Mouse (Mus musculus) stomach, postnatal 0 days (tissue): Measurements from ENCODE around the gene Rps6ka5. TPM values are rescaled to one million over a fixed set of nuclear protein-coding genes. Genes with fewer than 3 reads are reported as not detected.

Experiments used
- ATAC-seq: fragments of 200-750 bp; cut with Nextera tagmentation; 2 replicates; pipeline ENCODE4 v1.8.0; 2017; ENCODE audit not compliant: low FRiP score, low TSS enrichment
- DNase-seq: peaks from one replicate; pipeline ENCODE4 v3.0.0-alpha.2; 2016; ENCODE audit warnings: low spot score
- H3K27ac ChIP-seq: fragments of 300-500 bp; sonication (generic); replicated peaks from 2 replicates; pipeline ENCODE4 v1.5.1; 2014; ENCODE audit warnings: mild to moderate bottlenecking, control low read depth
- H3K27me3 ChIP-seq: fragments of 300-500 bp; sonication (generic); 2 replicates; pipeline ENCODE4 v1.6.1; 2014; ENCODE audit warnings: low read length; ENCODE audit not compliant: control insufficient read depth, insufficient read depth
- H3K36me3 ChIP-seq: fragments of 300-500 bp; sonication (generic); 2 replicates; pipeline ENCODE4 v1.6.1; 2014; ENCODE audit warnings: low read length, mixed read lengths; ENCODE audit not compliant: control insufficient read depth, insufficient read depth
- H3K4me1 ChIP-seq: fragments of 300-500 bp; sonication (generic); replicated peaks from 2 replicates; pipeline ENCODE4 v1.6.1; 2014; ENCODE audit warnings: antibody characterized with exemption; ENCODE audit not compliant: control insufficient read depth, insufficient read depth
- H3K4me2 ChIP-seq: fragments of 300-500 bp; sonication (generic); replicated peaks from 2 replicates; pipeline ENCODE4 v1.6.1; 2014; ENCODE audit warnings: low read depth, mild to moderate bottlenecking, control low read depth, moderate library complexity
- H3K4me3 ChIP-seq: fragments of 300-500 bp; sonication (generic); 2 replicates; pipeline ENCODE4 v1.5.1; 2014; ENCODE audit warnings: low read depth, low read length, control low read depth
- H3K9ac ChIP-seq: fragments of 300-500 bp; sonication (generic); 2 replicates; pipeline ENCODE4 v1.6.1; 2014; ENCODE audit warnings: mild to moderate bottlenecking, low read length, control low read depth, mixed read lengths
- H3K9me3 ChIP-seq: fragments of 300-500 bp; sonication (generic); 2 replicates; pipeline ENCODE4 v1.6.1; 2016; ENCODE audit warnings: low read length; ENCODE audit not compliant: control insufficient read depth
- CTCF ChIP-seq: IDR thresholded peaks from 2 replicates; pipeline ENCODE4 v1.5.1; 2016; ENCODE audit warnings: antibody characterized with exemption, low read depth, mild to moderate bottlenecking, moderate library complexity
- EP300 ChIP-seq: optimal IDR thresholded peaks from 2 replicates; pipeline ENCODE3; 2016; ENCODE audit warnings: antibody characterized with exemption
- WGBS: fragments of 180-500 bp; shearing (Covaris S2); extraction: QIAGEN DNeasy Blood & Tissue Kit; methylation state at CpG from one replicate; pipeline ENCODE4 v1.1.7; 2014; 5-methylcytosine and 5-hydroxymethylcytosine counted together
- polyA plus RNA-seq: library from polyadenylated mRNA; unstranded; fragments of >200 nt; fragmentation: Nextera tagmentation; extraction: Ambion mirVana; gene quantifications from 2 replicates; pipeline ENCODE4 v1.2.1, GENCODE M21; 2015

Rps6ka5 gene
- polyA plus RNA-seq, 1 experiment from 2014 or later: 1.4 TPM

GRCm38 (mm10) chr12:100631286-100631685, 95.5 kb downstream of the Rps6ka5 start:
- H3K4me2 ChIP-seq: no peak overlapping the region
- WGBS: 91% methylated on average over 7 of the region's 7 CpGs
- no peak overlapping the region for H3K9ac ChIP-seq
- no peak for TF ChIP-seq EP300
- TF ChIP-seq CTCF: no peak
- ATAC-seq (no peak), DNase-seq (no peak)
- H3K27me3 ChIP-seq: no peaks in the 10 kb centered on the region
- no peaks in the 10 kb centered on the region for H3K9me3 ChIP-seq
- H3K36me3 ChIP-seq: no peaks in the 10 kb centered on the region
- no peak overlapping the region for H3K27ac ChIP-seq
- H3K4me1 ChIP-seq: no peaks in the 10 kb centered on the region
- no peak overlapping the region for H3K4me3 ChIP-seq

GRCm38 (mm10) chr12:100629126-100629920, 97.5 kb downstream of the Rps6ka5 start:
- no peak for ATAC-seq
- WGBS: 88% methylated on average over 6 of the region's 6 CpGs
- H3K27ac ChIP-seq: no peak overlapping the region

GRCm38 (mm10) chr12:100626991-100627677, 99.6 kb downstream of the Rps6ka5 start:
- no peak for ATAC-seq
- 33% methylated on average over 1 of the region's 1 CpGs for whole genome bisulfite sequencing

More at GRCm38 (mm10) chr12:100629126-100629920, 97.5 kb downstream of the Rps6ka5 start:
- Histone ChIP-seq H3K27me3 (no peaks in the 10 kb centered on the region), H3K9ac (no peak overlapping the region), H3K9me3 (no peaks in the 10 kb centered on the region), H3K36me3 (no peaks in the 10 kb centered on the region), H3K4me1 (no peaks in the 10 kb centered on the region), H3K4me2 (no peak overlapping the region), H3K4me3 (no peak overlapping the region)
- TF ChIP-seq EP300 (no peak), CTCF (no peak)
- no peak for DNase-seq

GRCm38 (mm10) chr12:100626273-100626990, 100.4 kb downstream of the Rps6ka5 start:
- WGBS: 70% methylated on average over 4 of the region's 4 CpGs
- no peak for TF ChIP-seq CTCF
- no peak for TF ChIP-seq EP300
- Histone ChIP-seq H3K4me1 (no peaks in the 10 kb centered on the region), H3K36me3 (no peaks in the 10 kb centered on the region), H3K4me3 (no peak overlapping the region), H3K4me2 (no peak overlapping the region), H3K9ac (no peak overlapping the region), H3K27ac (no peak overlapping the region), H3K9me3 (no peaks in the 10 kb centered on the region), H3K27me3 (no peaks in the 10 kb centered on the region)
- DNase-seq (no peak), ATAC-seq (no peak)

More at GRCm38 (mm10) chr12:100626991-100627677, 99.6 kb downstream of the Rps6ka5 start:
- Histone ChIP-seq H3K4me3 (no peak overlapping the region), H3K27me3 (no peaks in the 10 kb centered on the region), H3K4me2 (no peak overlapping the region), H3K27ac (no peak overlapping the region), H3K9ac (no peak overlapping the region), H3K36me3 (no peaks in the 10 kb centered on the region), H3K4me1 (no peaks in the 10 kb centered on the region), H3K9me3 (no peaks in the 10 kb centered on the region)
- TF ChIP-seq CTCF (no peak), EP300 (no peak)
- DNase-seq: no peak

GRCm38 (mm10) chr12:100624854-100625447, 101.8 kb downstream of the Rps6ka5 start:
- TF ChIP-seq CTCF (no peak), EP300 (no peak)
- WGBS: 63% methylated on average over 3 of the region's 3 CpGs
- no peaks in the 10 kb centered on the region for H3K36me3 ChIP-seq
- no peaks in the 10 kb centered on the region for H3K27me3 ChIP-seq
- no peak overlapping the region for H3K4me3 ChIP-seq
- H3K9ac ChIP-seq: no peak overlapping the region
- H3K27ac ChIP-seq: no peak overlapping the region
- H3K4me2 ChIP-seq: no peak overlapping the region
- H3K9me3 ChIP-seq: no peaks in the 10 kb centered on the region
- DNase-seq (no peak), ATAC-seq (no peak)
- no peaks in the 10 kb centered on the region for H3K4me1 ChIP-seq
